Mouse (Mus musculus) hindbrain, postnatal 0 days (tissue): Measurements from ENCODE around the gene Ccnd1. TPM values are rescaled to one million over a fixed set of nuclear protein-coding genes. Genes with fewer than 3 reads are reported as not detected.
A peak's percentile ranks its signal among the peaks of the same experiment; 100 is the strongest.

ENCODE experiments used
- ATAC-seq: fragments of 200-750 bp; cut with Nextera tagmentation; 2 replicates; pipeline ENCODE4 v1.8.0; 2017; ENCODE audit warnings: mild to moderate bottlenecking, moderate TSS enrichment, moderate library complexity
- DNase-seq: peaks from one replicate; pipeline ENCODE4 v3.0.0-alpha.2; 2015; ENCODE audit warnings: low spot score
- H3K27ac ChIP-seq: fragments of 300-500 bp; sonication (generic); 2 replicates; pipeline ENCODE4 v1.5.1; 2014; ENCODE audit warnings: mild to moderate bottlenecking
- H3K27me3 ChIP-seq: fragments of 300-500 bp; sonication (generic); 2 replicates; pipeline ENCODE4 v1.6.1; 2014; ENCODE audit warnings: low read length, mixed read lengths; ENCODE audit not compliant: insufficient read depth
- H3K36me3 ChIP-seq: fragments of 300-500 bp; sonication (generic); 2 replicates; pipeline ENCODE4 v1.6.1; 2014; ENCODE audit warnings: low read length, mixed read lengths; ENCODE audit not compliant: insufficient read depth
- H3K4me1 ChIP-seq: fragments of 300-500 bp; sonication (generic); 2 replicates; pipeline ENCODE4 v1.6.1; 2014; ENCODE audit warnings: antibody characterized with exemption, low read length, mixed read lengths; ENCODE audit not compliant: insufficient read depth
- H3K4me2 ChIP-seq: fragments of 300-500 bp; sonication (generic); 2 replicates; pipeline ENCODE4 v1.6.1; 2014; ENCODE audit warnings: low read depth, mild to moderate bottlenecking, low read length, moderate library complexity, mixed read lengths
- H3K4me3 ChIP-seq: fragments of 300-500 bp; sonication (generic); 2 replicates; pipeline ENCODE4 v1.5.1; 2014; ENCODE audit warnings: low read length
- H3K9ac ChIP-seq: fragments of 300-500 bp; sonication (generic); replicated peaks from 2 replicates; pipeline ENCODE4 v1.6.1; 2014; ENCODE audit warnings: mild to moderate bottlenecking, low read length, moderate library complexity, mixed read lengths
- H3K9me3 ChIP-seq: fragments of 300-500 bp; sonication (generic); 2 replicates; pipeline ENCODE4 v1.6.1; 2016; ENCODE audit warnings: low read length, mixed read lengths
- CTCF ChIP-seq: IDR thresholded peaks from 2 replicates; pipeline ENCODE4 v1.5.1; 2016; ENCODE audit warnings: antibody characterized with exemption, control low read depth, low read depth
- WGBS: fragments of 180-500 bp; shearing (Covaris S2); extraction: QIAGEN DNeasy Blood & Tissue Kit; methylation state at CpG from one replicate; pipeline ENCODE4 v1.1.7; 2014; 5-methylcytosine and 5-hydroxymethylcytosine counted together
- polyA plus RNA-seq: library from polyadenylated mRNA; unstranded; fragments of >200 nt; fragmentation: Nextera tagmentation; extraction: Ambion mirVana; gene quantifications from 2 replicates; pipeline ENCODE4 v1.2.1, GENCODE M21; 2015
- total RNA-seq: library from RNA; depleted of rRNA; stranded (reverse); fragments of >200 nt; gene quantifications from 2 replicates; pipeline ENCODE4 v1.2.3, GENCODE M21; 2014; rRNA removed

Gene Ccnd1
- total RNA-seq (49.7 and 67.8 TPM in 2 replicates), polyA plus RNA-seq (37.6 and 42.8 TPM in 2 replicates)

DNA sequence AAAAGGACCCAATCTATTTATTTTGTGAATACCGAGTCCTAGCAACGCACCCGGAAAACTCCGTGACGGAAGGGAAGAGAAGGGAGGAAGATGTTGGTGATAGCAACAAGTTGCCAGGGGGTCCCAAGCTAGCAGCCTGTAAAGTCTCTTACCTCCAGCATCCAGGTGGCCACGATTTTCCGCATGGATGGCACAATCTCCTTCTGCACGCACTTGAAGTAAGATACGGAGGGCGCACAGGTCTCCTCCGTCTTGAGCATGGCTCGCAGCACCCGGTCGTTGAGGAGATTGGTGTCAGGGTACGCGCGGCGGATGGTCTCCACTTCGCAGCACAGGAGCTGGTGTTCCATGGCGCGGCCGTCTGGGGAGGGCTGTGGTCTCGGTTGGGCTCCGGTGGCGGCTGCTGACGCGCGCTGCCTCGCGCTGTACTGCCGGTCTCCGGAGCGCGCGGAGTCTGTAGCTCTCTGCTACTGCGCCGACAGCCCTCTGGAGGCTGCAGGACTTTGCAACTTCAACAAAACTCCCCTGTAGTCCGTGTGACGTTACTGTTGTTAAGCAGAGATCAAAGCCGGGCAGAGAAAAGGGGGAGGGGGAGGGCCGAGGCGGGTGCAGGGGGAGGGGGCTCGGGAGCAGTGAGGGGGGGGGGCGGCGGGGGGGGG, at the start of gene Ccnd1:
Ccnd1 (minus strand) TSS at position 582 of the 659 bp plus-strand sequence.
- Histone ChIP-seq H3K4me1 (peaks cover 36% of the 10 kb centered on the region), H3K4me2 (peak within 1 kb of the TSS; percentile 72), H3K4me3 (peak within 1 kb of the TSS; percentile 53), H3K36me3 (peaks cover 6% of the 10 kb centered on the region; the same call in 1 of the 2 replicates), H3K27me3 (peaks cover 26% of the 10 kb centered on the region; the same call in 1 of the 2 replicates), H3K9ac (peak within 1 kb of the TSS; percentile 57), H3K27ac (peak within 1 kb of the TSS; percentile 76), H3K9me3 (no peaks in the 10 kb centered on the region)
- DNase-seq (peak; percentile 83), ATAC-seq (peak; percentile 73)
- peak; percentile 43 for TF ChIP-seq CTCF
- WGBS, result under 1% methylated on average over 40 of the region's 45 CpGs

GRCm38 (mm10) chr7:144988856-144989255, 49.1 kb upstream of the Ccnd1 start:
- no peak overlapping the region for H3K4me2 ChIP-seq
- no peaks in the 10 kb centered on the region for H3K4me1 ChIP-seq
- H3K9ac ChIP-seq, result no peak overlapping the region
- no peaks in the 10 kb centered on the region for H3K36me3 ChIP-seq
- 71% methylated on average over 3 of the region's 3 CpGs for whole genome bisulfite sequencing
- H3K4me3 ChIP-seq, result no peak overlapping the region
- no peak for ATAC-seq
- no peak for DNase-seq
- H3K27ac ChIP-seq, result no peak overlapping the region
- no peaks in the 10 kb centered on the region for H3K9me3 ChIP-seq
- no peaks in the 10 kb centered on the region for H3K27me3 ChIP-seq
- no peak for TF ChIP-seq CTCF

GRCm38 (mm10) chr7:144985100-144985499, 45.4 kb upstream of the Ccnd1 start:
- Histone ChIP-seq H3K4me2 (no peak overlapping the region), H3K9ac (no peak overlapping the region), H3K4me1 (no peaks in the 10 kb centered on the region), H3K27me3 (no peaks in the 10 kb centered on the region), H3K4me3 (no peak overlapping the region), H3K27ac (no peak overlapping the region), H3K36me3 (no peaks in the 10 kb centered on the region), H3K9me3 (no peaks in the 10 kb centered on the region)
- no peak for ATAC-seq
- 85% methylated on average over 1 of the region's 1 CpGs for WGBS
- DNase-seq, result no peak
- no peak for TF ChIP-seq CTCF

- Histone ChIP-seq H3K9ac (no peak overlapping the region), H3K4me2 (no peak overlapping the region), H3K4me3 (no peak overlapping the region), H3K27ac (no peak overlapping the region), H3K9me3 (no peaks in the 10 kb centered on the region), H3K36me3 (no peaks in the 10 kb centered on the region), H3K4me1 (no peaks in the 10 kb centered on the region), H3K27me3 (no peaks in the 10 kb centered on the region)
- no peak for ATAC-seq
- TF ChIP-seq CTCF, result no peak
- WGBS, result 94% methylated on average over 6 of the region's 6 CpGs
- DNase-seq, result no peak
These were observed 42.8 kb upstream of the Ccnd1 start for GRCm38 (mm10) chr7:144982358-144983110.

- ATAC-seq, result no peak
- H3K9ac ChIP-seq, result no peak overlapping the region
- 72% methylated on average over 8 of the region's 8 CpGs for WGBS
- no peak overlapping the region for H3K4me3 ChIP-seq
- H3K27ac ChIP-seq, result no peak overlapping the region
- no peak for TF ChIP-seq CTCF
- H3K27me3 ChIP-seq, result no peaks in the 10 kb centered on the region
- no peaks in the 10 kb centered on the region for H3K9me3 ChIP-seq
- no peak overlapping the region for H3K4me2 ChIP-seq
- DNase-seq, result no peak
- H3K4me1 ChIP-seq, result no peaks in the 10 kb centered on the region
- no peaks in the 10 kb centered on the region for H3K36me3 ChIP-seq
These were observed 41.8 kb upstream of the Ccnd1 start for GRCm38 (mm10) chr7:144981426-144982079.

GRCm38 (mm10) chr7:144979814-144980213, 40.1 kb upstream of the Ccnd1 start:
- ATAC-seq, result no peak
- TF ChIP-seq CTCF, result no peak
- Histone ChIP-seq H3K27me3 (no peaks in the 10 kb centered on the region), H3K36me3 (no peaks in the 10 kb centered on the region), H3K4me2 (no peak overlapping the region), H3K9ac (no peak overlapping the region), H3K4me3 (no peak overlapping the region), H3K27ac (no peak overlapping the region), H3K9me3 (no peaks in the 10 kb centered on the region), H3K4me1 (no peaks in the 10 kb centered on the region)
- DNase-seq, result no peak
- 78% methylated on average over 5 of the region's 5 CpGs for WGBS
